Mouse (Mus musculus): Measurements from ENCODE around the gene Arhgap5.

Arhgap5 gene

DNA sequence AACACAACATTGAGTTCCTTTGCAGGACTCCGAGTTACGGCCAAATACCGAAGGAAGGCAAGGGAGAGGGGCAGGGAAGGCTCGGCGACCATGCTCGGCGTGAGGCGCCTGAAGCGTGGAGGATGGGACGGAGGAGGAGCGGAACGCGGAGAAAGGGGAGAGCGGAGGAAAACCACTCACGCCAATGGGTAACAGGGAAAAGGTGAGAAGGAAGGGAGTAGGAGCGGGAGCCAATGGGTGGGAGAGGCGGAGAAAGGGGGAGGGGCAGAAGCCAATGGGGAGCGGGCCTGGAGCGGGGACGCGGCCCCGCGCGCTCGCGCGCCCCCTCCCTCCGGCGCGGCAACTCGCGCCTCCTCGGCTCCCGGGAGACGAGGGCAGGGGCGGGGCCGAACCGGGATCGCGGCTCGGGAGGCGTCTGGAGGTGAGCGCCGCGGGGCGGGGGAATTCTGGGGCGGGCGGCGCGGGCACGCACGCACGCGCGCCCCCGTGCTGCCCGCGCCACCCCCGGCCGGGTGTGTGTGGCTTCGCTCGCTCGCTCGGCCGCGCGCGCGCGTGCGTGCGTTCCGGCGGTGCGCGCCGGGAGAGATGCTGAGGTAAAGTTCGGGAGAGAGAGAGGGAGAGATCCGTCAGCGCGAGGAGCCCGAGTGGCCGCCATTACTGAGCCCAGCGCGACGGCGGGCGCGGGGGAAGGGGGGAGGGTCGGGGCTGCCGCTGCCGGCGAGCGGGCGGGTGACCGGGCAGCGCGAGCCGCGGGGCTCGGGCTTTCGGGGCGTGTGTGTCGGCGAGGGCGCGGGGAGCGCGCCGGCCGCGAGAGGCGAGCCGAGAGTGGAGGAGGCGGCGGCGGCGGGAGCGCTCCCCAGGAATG, at the start of gene Arhgap5:
Gene Arhgap5 (plus strand): TSS at position 517 of the 865 bp plus-strand sequence.
- peak; percentile 93 for DNase-seq

DNA sequence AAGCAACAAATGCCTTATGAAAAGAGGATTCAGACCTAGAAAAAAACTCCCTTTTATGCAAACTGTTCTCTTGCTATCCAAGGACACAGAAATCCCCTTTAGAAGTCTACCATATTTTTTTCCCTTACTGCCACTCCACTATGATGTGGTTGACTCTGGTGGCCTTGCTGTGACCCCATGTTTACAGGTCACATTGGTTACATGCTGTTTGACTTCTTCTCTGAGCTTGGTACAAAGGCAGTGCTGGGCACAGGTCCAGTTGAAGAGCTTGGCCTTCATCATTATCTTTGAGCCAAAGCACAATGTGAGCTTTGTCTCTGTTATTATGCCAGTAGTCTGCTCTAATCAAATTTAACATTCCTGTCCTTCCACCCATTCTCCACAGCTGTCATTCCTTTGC, 39.2 kb upstream of the Arhgap5 start:
- no peak for DNase-seq

DNA sequence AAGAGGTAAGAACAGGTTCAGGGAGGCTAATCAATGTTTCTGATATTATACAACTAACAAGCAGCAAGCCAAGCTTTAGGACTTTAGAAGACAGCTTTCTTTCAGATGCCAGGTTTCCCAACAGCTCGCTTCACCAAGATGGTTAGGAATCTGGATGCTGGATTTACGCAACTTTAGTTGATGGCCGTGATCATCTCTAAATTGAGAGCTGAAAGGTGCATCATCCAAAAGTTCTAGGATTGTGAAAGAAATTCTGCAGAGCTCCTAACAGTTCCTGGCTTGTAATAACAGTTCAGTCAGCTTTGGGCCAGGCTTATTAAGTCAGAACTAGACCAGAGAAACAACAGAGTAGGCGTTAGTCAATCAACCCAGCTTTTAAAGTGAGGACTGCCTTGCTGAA, 32.2 kb upstream of the Arhgap5 start:
- no peak for DNase-seq

DNA sequence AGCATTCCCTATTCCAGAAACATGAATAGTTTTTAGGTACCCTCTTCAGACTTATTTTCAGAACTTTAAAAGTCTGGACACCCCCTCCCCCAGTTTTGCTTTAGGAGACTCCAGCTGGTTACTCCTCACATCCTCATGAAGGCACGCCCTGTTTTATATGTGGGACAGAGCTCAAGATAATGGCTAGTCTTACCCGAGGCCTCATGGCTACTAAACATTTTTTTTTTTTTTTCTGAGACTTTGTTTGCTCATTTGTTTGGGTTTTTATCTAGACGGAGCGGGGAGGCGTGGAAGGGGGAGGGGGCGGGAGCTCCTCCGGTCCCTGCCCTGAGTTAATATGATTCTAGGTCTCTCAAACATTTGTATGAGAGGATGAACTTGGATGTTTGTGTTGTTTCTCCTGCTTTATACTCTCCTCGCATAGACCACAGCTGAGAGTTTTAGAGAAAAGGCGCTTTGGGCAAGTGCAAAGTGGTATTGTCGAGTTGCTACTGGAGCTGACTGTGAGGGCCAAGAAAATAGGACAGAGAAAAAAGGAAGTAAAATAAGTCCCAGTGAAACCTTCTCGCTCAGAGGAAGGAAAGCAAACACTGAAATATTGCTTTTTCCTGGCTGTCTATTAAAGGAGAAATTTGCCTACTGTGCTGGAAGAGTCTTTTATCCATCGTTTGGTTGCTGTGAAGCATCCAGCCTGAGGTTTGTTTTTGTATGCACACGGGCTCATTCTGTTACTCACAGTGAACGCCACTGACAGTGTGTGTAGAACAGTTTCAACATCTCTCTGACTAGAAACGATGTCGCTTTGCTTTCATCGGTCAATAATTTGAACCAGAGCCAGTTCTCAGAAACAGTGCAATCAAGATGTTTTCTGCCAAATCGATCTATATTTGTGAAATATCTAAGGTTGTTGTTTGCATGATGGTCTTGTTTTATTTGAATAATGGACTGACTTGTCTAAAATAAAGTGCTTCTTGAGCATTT, 29.5 kb upstream of the Arhgap5 start:
- DNase-seq: no peak

DNA sequence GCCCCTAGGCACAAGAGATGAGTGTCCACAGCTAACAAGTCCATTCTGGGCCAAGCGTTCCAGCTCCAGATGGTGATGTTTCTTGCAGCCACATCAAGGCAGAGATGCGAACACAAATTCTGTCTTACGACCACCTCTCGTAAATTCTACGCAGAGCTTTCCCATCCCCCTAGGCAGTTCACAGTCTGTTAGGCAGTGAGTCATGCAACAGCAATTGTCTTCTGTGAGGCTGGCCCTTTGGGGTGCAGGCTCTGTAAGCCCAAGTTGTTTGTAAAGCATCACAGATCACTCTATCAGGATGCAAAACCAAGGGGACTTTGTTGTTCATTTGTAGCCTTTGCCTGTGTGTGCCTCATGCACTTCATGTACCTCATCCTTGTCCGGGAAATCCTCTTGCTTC, 27.7 kb upstream of the Arhgap5 start:
- DNase-seq: no peak

DNA sequence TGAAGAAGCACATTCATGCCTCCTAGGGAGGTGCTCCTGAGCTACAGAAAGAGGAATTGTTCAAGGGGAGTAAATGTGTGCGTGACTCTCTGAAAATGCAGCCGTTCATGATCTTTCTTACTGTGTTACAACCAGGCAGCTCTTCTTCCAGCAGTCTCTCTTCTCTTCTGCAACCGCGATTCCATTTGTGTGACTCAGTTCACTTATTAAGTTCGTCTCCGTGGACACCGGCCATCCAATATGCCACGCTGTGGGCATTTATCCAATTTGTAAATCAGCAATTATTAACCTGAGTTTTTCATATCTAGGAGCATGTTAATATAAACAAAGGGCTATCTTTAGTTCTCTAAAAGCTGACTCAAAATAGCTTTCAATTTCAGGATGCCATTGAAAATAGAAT, 25.2 kb upstream of the Arhgap5 start:
- no peak for DNase-seq

DNA sequence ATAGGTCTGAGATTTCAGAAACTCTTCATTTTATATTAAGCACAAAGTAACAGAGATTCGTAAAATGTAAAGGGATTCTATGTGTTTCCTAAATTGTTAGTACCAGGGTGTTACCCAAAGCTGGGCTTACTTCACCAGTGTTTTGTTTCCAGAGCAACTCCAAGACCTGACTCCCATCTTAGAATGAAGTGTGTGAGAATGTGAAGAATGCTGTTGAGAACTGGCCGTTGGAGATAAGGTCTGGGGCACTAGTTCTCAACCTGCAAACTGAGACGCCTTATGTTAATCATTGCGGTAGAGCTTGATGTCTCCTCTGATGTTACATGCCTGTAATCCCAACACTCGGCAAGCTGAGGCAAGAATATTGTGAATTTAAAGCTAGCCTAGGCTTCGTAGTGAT, 24.4 kb upstream of the Arhgap5 start:
- no peak for DNase-seq

DNA sequence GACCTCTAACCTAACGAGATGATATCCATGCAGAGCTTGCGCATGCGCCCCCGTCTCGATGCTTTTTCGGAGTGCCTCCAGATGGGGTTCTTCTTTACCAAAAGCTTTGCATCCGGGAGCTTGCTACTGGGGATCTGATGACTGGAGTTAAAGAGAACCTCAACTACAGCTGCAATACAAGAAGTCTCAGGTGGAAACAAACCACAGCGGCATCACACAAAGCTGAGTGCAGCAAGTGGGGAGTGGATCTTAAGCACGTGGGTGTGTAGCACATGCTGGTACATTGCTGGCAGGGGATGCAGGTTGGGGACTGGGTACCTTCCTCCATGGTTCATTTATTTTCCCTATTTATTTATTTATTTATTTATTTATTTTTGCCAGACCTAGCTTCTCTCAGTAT, 22.9 kb upstream of the Arhgap5 start:
- no peak for DNase-seq

DNA sequence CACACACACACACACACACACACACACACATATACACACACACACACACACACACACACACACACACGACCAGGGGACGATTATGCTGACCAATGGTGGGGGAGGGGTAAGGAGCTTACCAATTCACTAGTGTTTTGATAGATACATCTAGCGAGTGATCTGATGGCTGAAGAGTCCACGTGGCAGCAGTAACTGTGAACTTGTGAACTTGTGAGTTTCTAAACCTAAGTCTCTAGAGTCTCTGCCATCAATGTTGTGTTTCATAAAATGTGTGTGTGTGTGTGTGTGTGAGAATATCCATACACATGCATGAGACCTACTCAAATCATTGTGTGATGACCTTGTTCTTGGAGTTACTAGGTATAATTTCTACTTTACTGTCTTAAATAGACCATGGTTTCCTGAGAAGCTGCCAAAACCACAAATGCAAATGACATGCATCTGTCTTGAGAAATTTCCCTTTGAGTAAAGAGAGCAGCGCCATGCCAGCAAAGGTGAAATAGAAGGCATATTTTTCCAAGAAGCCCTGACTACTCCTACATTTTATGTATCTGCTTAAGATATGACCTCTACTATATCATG, 21.7 kb upstream of the Arhgap5 start:
- no peak for DNase-seq

DNA sequence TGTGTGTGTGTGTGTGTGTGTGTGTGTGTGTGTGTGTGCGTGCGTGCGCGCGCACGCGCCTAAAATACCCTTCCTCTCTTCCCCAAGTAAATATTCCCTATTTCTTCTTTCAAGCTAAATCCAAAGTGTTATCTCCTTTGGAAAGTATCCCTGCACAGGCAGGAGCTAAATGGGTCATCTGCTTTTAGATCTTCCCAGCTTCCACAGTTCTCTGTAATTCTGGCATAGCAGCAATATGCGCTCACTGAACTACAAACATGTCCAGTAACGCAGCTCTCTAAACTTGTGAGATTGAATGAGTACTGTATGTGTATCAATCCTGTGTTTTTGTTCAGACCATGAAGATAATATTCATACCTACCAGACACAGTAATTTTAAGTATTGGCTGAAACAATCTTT, 20.6 kb upstream of the Arhgap5 start:
- no peak for DNase-seq

DNA sequence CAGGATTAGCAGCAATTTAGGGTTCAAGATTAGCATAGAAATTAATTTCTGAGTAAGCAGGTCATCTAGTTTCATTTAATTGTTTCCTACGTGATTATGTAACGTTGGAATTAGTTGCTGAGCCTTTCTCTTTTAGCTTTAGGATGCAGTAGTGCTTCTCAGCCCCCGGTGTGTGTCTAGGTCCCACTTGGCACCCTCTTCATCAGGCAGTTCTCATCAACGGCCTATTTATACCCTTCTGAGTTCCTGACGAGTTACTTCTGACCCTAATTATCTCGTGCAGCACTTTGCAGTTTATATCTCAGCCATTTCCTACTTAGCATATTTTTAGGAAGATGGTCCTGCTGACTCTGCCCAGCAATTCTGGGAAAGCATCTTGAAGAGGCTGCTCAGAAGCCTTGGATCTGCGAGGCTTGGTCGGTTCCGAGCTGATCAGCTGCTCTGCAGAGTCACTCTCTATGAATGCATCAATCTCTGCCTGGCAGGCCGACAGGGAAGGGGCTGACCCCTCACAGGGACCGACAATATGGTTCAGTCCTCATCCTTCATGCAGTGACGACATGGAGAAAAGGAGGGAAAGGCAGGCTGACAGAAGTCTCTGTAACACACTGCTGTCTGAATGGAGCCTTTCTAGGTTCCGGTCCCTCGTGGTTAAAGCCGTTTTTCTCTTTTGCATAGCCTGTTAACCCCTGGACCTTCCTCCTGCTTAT, 15.4 kb upstream of the Arhgap5 start:
- no peak for DNase-seq

DNA sequence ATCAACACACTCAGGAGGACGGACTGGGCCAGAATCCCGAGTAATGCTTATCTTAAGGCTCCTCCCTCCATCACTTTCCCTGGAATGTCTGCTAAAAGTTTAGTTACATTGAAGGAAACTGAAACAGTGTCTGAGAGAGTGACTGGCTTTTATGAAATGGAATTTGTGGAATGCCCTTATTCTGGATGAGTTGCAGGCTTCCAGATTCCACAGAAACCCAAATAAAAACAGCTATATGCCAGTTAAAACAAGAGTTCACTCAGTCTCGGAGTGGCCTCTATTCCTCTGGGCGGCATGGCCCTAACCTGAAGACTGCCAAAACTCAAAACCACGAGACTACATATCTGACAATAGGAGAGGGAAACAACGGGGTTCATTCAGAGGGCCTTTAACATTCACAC, 10.5 kb upstream of the Arhgap5 start:
- no peak for DNase-seq

DNA sequence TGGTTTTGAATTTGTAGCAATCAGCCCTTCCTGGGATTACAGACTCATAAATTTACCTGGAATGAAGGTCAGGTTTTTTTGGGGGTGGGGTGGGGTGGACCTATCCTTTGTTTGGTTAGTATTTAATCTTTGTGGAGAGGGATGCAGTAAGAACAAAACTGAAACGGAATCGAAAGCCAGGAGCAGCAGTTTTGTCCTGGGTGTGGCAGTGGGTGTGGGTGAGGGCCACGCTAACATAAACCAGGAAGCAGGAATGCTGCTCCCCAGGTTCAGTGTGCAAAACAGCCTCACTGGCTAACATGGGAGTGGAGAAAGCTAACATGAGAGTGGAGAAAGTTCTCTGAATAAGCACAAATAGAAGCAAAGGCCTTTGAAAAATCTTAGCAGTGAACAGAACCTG, 6.6 kb upstream of the Arhgap5 start:
- no peak for DNase-seq

DNA sequence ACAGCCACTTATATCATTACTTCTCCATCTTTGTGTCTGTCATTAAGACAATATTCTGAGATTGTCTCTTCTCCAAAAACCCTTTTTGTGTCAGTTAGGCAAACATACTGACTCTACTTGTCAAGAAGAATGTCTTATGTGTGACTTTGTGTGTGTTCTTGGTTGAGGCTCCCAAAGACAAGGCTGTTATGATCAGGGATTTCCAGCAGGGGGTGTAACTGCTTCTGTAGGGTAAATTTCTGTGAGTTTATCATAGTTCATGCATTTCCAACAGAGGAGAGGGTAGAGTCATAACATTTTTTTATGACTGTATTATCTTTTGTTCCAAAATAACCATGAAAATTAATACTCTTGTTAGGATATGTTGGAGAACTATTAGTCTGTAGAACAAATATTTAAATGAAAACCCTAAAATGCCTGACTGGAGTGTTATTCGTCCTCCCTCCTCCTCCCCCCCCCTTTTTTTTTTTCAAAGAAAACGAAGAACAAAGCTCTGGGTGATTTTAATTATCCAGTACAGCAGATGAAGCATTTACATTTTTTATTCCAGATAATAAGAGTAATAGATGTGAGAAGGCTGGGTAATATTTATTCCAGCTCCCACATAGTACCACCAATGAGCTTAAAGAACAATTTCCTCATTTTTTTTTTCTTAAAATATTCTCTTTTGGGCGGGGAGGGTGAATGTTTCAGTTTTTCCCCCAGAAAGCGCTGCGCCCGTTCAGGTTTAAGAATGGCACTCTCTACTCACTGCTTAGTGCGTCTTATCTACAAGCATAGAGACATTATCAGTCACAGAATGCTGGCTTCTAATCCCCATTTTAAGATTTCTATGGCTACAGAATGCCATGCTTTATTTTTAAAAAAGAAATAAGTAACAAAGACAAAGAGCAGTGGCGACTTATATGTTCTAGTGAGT, 2.6 kb upstream of the Arhgap5 start:
- DNase-seq: no peak

DNA sequence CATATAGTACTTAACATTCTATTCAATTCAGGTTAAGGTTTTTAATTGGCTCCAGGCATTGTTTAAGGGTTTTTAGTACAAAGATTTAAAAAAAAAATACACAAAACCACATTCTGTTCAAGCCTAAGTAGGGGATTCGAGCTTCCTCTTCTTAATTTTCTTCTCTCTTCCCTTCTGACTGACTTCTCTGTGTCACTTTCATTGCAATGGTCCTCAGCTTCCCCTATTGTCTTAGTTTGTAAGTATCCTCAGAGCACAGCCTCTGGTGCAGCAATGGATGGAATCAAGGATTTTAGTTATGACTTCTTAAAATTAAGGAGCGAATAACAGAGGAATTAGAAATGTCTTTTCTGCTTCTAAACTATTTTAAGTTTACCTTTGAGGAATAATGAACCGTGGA, 1.6 kb upstream of the Arhgap5 start:
- DNase-seq: no peak

DNA sequence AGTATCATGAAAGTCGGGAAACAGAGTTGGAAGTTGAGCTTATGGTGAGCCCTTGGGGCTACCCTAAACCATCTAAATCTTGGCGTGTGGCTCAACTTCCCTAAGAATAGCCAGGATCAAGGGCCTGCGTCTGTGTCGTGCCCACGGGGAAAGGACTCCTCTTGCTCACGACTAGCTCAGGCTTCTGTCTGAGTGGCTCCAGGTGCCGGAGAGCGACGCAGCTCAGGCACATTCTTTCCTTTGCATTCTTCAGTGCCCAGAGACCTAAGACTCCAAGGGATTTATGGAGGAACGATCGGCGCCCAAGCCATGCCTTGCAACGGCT, 679 bp upstream of the Arhgap5 start:
- no peak for DNase-seq

DNA sequence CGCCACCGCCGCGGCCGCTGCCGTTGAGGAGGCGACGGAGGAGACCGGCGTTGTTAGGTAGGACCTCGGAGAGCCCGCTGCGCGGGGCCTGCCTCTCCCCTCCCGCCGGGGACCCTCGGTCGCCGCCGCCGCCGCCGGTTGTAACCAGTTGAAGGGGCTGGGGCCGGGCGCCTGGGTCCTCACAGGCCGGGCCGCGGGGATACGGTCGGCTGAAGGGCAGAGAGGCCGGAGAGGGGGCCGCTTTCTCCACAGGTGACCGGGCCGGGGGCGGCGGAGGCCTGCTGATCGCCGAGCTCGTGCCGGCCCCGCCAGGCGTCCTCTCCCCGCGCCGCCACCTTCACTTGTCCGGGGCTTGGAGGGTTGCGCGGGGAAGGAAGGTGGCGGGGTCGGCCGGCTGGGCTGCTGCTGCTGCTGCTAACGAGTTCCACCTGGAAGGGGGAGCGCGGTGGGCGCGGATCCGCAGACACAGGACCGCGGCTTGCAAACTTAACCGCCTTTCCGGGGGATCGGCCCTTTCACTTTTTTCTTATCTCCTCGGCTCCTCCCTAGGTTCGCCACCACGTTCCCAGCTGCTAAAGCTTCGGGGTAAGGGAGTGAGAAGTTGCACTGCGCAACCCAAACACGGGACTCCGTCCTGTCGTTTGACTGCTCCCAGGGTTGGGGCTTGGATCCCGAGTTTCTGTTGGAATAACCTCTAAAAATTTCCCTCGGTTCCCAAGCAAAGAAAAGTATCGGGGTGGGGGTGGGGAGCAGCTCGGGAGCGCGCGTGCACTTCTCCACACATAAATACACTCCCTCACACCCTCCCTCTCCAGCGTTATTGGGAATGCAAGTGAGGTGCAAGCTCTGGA, 784 bp downstream of the Arhgap5 start:
- no peak for DNase-seq

DNA sequence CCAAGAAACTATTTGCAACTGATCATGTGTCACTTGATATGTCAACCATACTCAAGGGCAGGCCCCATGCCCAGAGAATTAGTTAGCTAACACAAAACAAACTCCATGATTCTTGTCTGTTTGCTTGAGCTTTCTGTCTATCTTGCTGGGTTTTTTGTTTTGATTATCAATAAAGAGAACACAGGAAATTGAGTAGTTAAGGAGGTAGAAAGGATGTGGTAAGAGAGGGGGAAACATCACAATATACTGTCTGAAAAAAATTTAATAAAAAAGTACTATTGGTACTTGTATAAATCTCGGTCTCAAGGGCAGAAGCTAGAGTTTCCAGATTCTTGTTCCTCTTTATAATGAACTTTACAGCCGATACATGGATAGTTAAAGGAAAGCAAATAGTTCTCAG, 20.9 kb downstream of the Arhgap5 start:
- no peak for DNase-seq

DNA sequence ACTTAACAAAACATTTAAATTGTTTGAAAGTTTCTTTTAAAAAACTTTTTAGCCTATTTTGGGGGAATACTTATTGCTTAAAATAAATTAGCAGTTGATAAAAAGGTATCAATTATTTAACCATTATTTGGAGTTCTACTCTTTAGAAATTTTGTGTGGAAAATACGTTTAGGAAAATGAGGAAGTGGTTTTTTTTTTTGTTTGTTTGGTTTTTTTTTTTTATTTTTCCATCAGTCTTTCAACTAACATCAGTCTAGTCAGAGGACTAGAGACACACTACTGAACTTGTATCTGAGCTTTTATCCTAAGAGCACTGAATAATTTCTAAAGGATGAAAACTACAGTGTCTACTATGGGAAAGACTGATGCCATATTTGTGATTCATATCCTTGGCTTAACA, 21.7 kb downstream of the Arhgap5 start:
- DNase-seq: no peak

DNA sequence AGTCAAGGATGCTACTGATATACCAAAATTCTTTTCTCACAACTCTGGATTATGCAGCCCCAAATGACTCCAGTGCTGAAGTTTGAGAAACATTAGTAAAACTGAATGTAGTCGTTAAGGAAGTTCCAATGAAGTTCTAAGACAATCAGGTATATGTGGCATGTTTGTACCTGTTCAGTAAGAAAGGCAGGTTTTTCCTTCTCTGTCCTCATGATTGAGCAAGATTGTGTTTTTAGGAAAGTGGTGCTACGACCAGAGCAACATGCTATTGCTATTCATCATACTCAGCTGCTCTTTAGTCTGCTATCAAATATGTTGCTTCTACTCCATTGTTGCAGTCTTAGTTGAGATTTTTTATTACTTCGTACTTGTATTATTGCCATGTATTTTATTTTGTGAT, 26.0 kb downstream of the Arhgap5 start:
- DNase-seq: no peak

DNA sequence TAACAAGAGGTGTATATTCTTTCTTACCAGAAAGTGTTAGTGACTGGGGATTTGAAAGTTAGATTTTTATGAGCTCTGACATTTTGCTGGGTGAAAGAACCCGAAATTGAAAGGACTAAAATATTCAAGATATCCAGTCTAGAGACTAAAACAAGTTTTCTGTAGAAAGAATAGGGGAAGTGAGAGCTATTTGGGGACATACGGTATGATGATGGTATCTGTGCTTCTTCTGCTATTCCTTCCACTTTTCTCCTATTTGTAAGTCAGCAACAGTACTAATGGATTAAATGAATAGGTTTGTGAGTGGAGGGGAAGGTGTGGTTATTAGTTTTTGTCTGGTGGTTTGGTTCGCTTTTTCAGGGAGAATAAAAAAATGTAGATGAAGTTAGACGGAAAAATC, 37.5 kb downstream of the Arhgap5 start:
- no peak for DNase-seq
